Comparison of ENCODE assay signal across 9 mouse cellular contexts in genomic region chr17:26583606-26584005, GRCm38 (mm10). TPM values are rescaled to one million over a fixed set of nuclear protein-coding genes. Genes with fewer than 3 reads are reported as not detected.
DNase-seq lines count a peak whose midpoint lies in the region; ATAC-seq and TF ChIP-seq lines count a peak whose summit lies in the region.
"Had no signal": no experiment of that assay in that cellular context is flagged by ENCODE, and none has a peak within 500 bp of the region (broad histone marks: within the 10 kb centered on the region; RNA-seq: fewer than 3 reads in every experiment).

No protein-coding gene starts in this region.

- peaks cover 17% of the 10 kb centered on the region for H3K4me1 ChIP-seq in hindbrain, embryonic 12.5 days
- peaks cover 12% of the 10 kb centered on the region for H3K4me1 ChIP-seq in hindbrain, postnatal 0 days (ENCODE audit: insufficient read depth, low read length)
- H3K4me1 ChIP-seq in E14TG2a.4 (replicated peaks; ENCODE audit: low read depth, low read length): peaks cover 76% of the 10 kb centered on the region
- peaks cover 68% of the 10 kb centered on the region for H3K4me1 ChIP-seq in heart, embryonic 12.5 days (replicated peaks)
- peaks cover 20% of the 10 kb centered on the region for H3K4me1 ChIP-seq in liver, embryonic 11.5 days (replicated peaks; ENCODE audit: control insufficient read depth, insufficient read depth, low read length)
- H3K4me1 ChIP-seq in cerebellum, adult 2 months (ENCODE audit: control insufficient read depth, insufficient read depth, low read length): peaks cover 42% of the 10 kb centered on the region

- 90% methylated on average over 6 of the region's 6 CpGs for WGBS in hindbrain, embryonic 12.5 days
- 81% methylated on average over 6 of the region's 6 CpGs for WGBS in hindbrain, postnatal 0 days
- 50% methylated on average over 6 of the region's 6 CpGs for WGBS in heart, embryonic 12.5 days
- WGBS in liver, embryonic 11.5 days: 85% methylated on average over 6 of the region's 6 CpGs
- WGBS in cerebellum, adult 2 months: 75% methylated on average over 6 of the region's 6 CpGs

- DNase-seq in hindbrain, postnatal 0 days (ENCODE audit: low spot score): no peak
- no peak for DNase-seq in liver, embryonic 11.5 days (ENCODE audit: low spot score)
- DNase-seq in frontal cortex, postnatal 25 days (ENCODE audit: low spot score in 2 of 2): no peak
- DNase-seq in cerebellum, adult 2 months: no peak
- no peak for DNase-seq in adrenal gland, postnatal 4 days (ENCODE audit: low spot score in 2 of 2)
- DNase-seq: thymus, postnatal 25 days had no signal

- H3K4me3 ChIP-seq in hindbrain, embryonic 12.5 days: no peak overlapping the region
- H3K4me3 ChIP-seq in hindbrain, postnatal 0 days (ENCODE audit: low read length): no peak overlapping the region
- H3K4me3 ChIP-seq in E14TG2a.4 (replicated peaks; ENCODE audit: low read length): peak overlapping the region; percentile 54
- no peak overlapping the region for H3K4me3 ChIP-seq in heart, embryonic 12.5 days
- H3K4me3 ChIP-seq in liver, embryonic 11.5 days (ENCODE audit: low read depth, low read length): no peak overlapping the region
- no peak overlapping the region for H3K4me3 ChIP-seq in cerebellum, adult 2 months (replicated peaks; ENCODE audit: insufficient read depth, low read depth, low read length)

- peaks cover 15% of the 10 kb centered on the region for H3K36me3 ChIP-seq in hindbrain, embryonic 12.5 days
- H3K36me3 ChIP-seq in hindbrain, postnatal 0 days (ENCODE audit: insufficient read depth, low read length): no peaks in the 10 kb centered on the region
- peaks cover 33% of the 10 kb centered on the region for H3K36me3 ChIP-seq in E14TG2a.4 (ENCODE audit: insufficient read depth, low read length)
- H3K36me3 ChIP-seq in heart, embryonic 12.5 days: peaks cover 42% of the 10 kb centered on the region
- H3K36me3 ChIP-seq in liver, embryonic 11.5 days (ENCODE audit: control insufficient read depth, insufficient read depth, low read length): peaks cover 9% of the 10 kb centered on the region; the same call in 1 of the 2 replicates

- no peaks in the 10 kb centered on the region for H3K27me3 ChIP-seq in hindbrain, embryonic 12.5 days
- H3K27me3 ChIP-seq in hindbrain, postnatal 0 days (ENCODE audit: insufficient read depth, low read length): no peaks in the 10 kb centered on the region
- no peaks in the 10 kb centered on the region for H3K27me3 ChIP-seq in E14TG2a.4 (ENCODE audit: insufficient read depth, low read length)
- no peaks in the 10 kb centered on the region for H3K27me3 ChIP-seq in heart, embryonic 12.5 days (replicated peaks)
- no peaks in the 10 kb centered on the region for H3K27me3 ChIP-seq in liver, embryonic 11.5 days (replicated peaks; ENCODE audit: control insufficient read depth, insufficient read depth, low read length)
- H3K27me3 ChIP-seq in cerebellum, adult 2 months (ENCODE audit: control insufficient read depth, insufficient read depth, low read length): no peaks in the 10 kb centered on the region

- H3K9me3 ChIP-seq in hindbrain, embryonic 12.5 days (replicated peaks): no peaks in the 10 kb centered on the region
- no peaks in the 10 kb centered on the region for H3K9me3 ChIP-seq in hindbrain, postnatal 0 days (ENCODE audit: low read length)
- no peaks in the 10 kb centered on the region for H3K9me3 ChIP-seq in E14TG2a.4 (ENCODE audit: low read length)
- H3K9me3 ChIP-seq in heart, embryonic 12.5 days (replicated peaks): no peaks in the 10 kb centered on the region
- H3K9me3 ChIP-seq in liver, embryonic 11.5 days (ENCODE audit: control insufficient read depth, low read length): no peaks in the 10 kb centered on the region; the same call in 1 of the 2 replicates

- no peak overlapping the region for H3K9ac ChIP-seq in hindbrain, embryonic 12.5 days
- H3K9ac ChIP-seq in hindbrain, postnatal 0 days (replicated peaks; ENCODE audit: low read length): no peak overlapping the region
- peak overlapping the region; percentile 66; the same call in 1 of the 2 replicates for H3K9ac ChIP-seq in heart, embryonic 12.5 days
- no peak overlapping the region for H3K9ac ChIP-seq in liver, embryonic 11.5 days (ENCODE audit: low read depth, low read length)

- TF ChIP-seq POLR2A in cerebellum, adult 2 months (IDR thresholded peaks at IDR 0.05; ENCODE audit: borderline replicate concordance, insufficient read depth, low read length): no peak

- no peak for ATAC-seq in hindbrain, embryonic 12.5 days (ENCODE audit: low FRiP score)
- ATAC-seq in hindbrain, postnatal 0 days: no peak
- ATAC-seq in heart, embryonic 12.5 days (ENCODE audit: insufficient number of reproducible peaks, low FRiP score): no peak
- no peak for ATAC-seq in liver, embryonic 11.5 days (replicated peaks; ENCODE audit: low FRiP score)

- H3K4me2 ChIP-seq in hindbrain, embryonic 12.5 days (replicated peaks): no peak overlapping the region
- no peak overlapping the region for H3K4me2 ChIP-seq in hindbrain, postnatal 0 days (ENCODE audit: low read depth, low read length)
- peak overlapping the region; percentile 58; the same call in 1 of the 2 replicates for H3K4me2 ChIP-seq in heart, embryonic 12.5 days
- no peak overlapping the region for H3K4me2 ChIP-seq in liver, embryonic 11.5 days

- TF ChIP-seq CTCF in hindbrain, postnatal 0 days (IDR thresholded peaks at IDR 0.05; ENCODE audit: low read depth): no peak
- no peak for TF ChIP-seq CTCF in E14TG2a.4 (conservative IDR thresholded peaks at IDR 0.05; ENCODE audit: low read length)
- TF ChIP-seq CTCF in cerebellum, adult 2 months (IDR thresholded peaks at IDR 0.05; ENCODE audit: borderline replicate concordance, insufficient read depth, low read depth, low read length): no peak

- H3K27ac ChIP-seq in hindbrain, embryonic 12.5 days: peak overlapping the region; percentile 55; the same call in 1 of the 2 replicates
- H3K27ac ChIP-seq in hindbrain, postnatal 0 days: no peak overlapping the region; the same call in 1 of the 2 replicates
- peak overlapping the region; percentile 95 for H3K27ac ChIP-seq in heart, embryonic 12.5 days (ENCODE audit: poor library complexity, severe bottlenecking)
- peak overlapping the region; percentile 47; the same call in 1 of the 2 replicates for H3K27ac ChIP-seq in liver, embryonic 11.5 days (ENCODE audit: low read depth, low read length)
- H3K27ac ChIP-seq in cerebellum, adult 2 months (ENCODE audit: insufficient read depth, low read length): no peak overlapping the region

RNA-seq across cellular contexts. Expression of gene Dusp1, which starts 21.7 kb away (rescaled TPM):
- 33.0 and 38.5 TPM in 2 replicates for polyA plus RNA-seq in hindbrain, embryonic 12.5 days (2016; fragmentation: Nextera tagmentation; extraction: Ambion mirVana)
- 50.5 and 51.4 TPM in 2 replicates for total RNA-seq in hindbrain, postnatal 0 days (2014; rRNA removed)
- 25.3 and 27.0 TPM in 2 replicates for polyA plus RNA-seq in hindbrain, postnatal 0 days (2015; fragmentation: Nextera tagmentation; extraction: Ambion mirVana)
- polyA plus RNA-seq in heart, embryonic 12.5 days (2016; fragmentation: Nextera tagmentation; extraction: Ambion mirVana): 36.2 and 38.7 TPM in 2 replicates
- 18.6 and 22.7 TPM in 2 replicates for polyA plus RNA-seq in liver, embryonic 11.5 days (2014; fragmentation: Nextera tagmentation; extraction: Ambion mirVana)
- polyA plus RNA-seq in cerebellum, adult 2 months (2012; rRNA removed): 62.5 and 67.1 TPM in 2 replicates
- total RNA-seq in adrenal gland, postnatal 4 days (2021): 10 to 100 TPM; 43.8 to 46.4 TPM

RNA-seq across cellular contexts. Expression of gene Ergic1, which starts 22.3 kb away (rescaled TPM):
- polyA plus RNA-seq in hindbrain, embryonic 12.5 days (2016; fragmentation: Nextera tagmentation; extraction: Ambion mirVana): 85.3 and 90.3 TPM in 2 replicates
- 235 and 250 TPM in 2 replicates for total RNA-seq in hindbrain, postnatal 0 days (2014; rRNA removed)
- 81.2 and 93.5 TPM in 2 replicates for polyA plus RNA-seq in hindbrain, postnatal 0 days (2015; fragmentation: Nextera tagmentation; extraction: Ambion mirVana)
- polyA plus RNA-seq in heart, embryonic 12.5 days (2016; fragmentation: Nextera tagmentation; extraction: Ambion mirVana): 115 and 121 TPM in 2 replicates
- polyA plus RNA-seq in liver, embryonic 11.5 days (2014; fragmentation: Nextera tagmentation; extraction: Ambion mirVana): 89.5 and 96.1 TPM in 2 replicates
- polyA plus RNA-seq in cerebellum, adult 2 months (2012; rRNA removed): 137 and 148 TPM in 2 replicates
- total RNA-seq in adrenal gland, postnatal 4 days (2021): 100 to 1,000 TPM; 158 to 164 TPM

Comparison
In these comparisons a context has a peak if more than half of its experiments do, and no peak if none do; other contexts are left out.
1. H3K27ac ChIP-seq: peak in hindbrain, embryonic 12.5 days (single experiment), heart, embryonic 12.5 days (single experiment) and liver, embryonic 11.5 days (single experiment); none in hindbrain, postnatal 0 days (single experiment) and cerebellum, adult 2 months (single experiment).